Mouse (Mus musculus): ENCODE measurements at regions not wholly inside any gene's neighbourhood (a gene's known extent, or its start where the extent isn't known, plus 50 kb on each side); places are given as distances from the start of the nearest gene placed in this dataset.

- DNase-seq, result no peak
These were observed 49.9 kb upstream of the Fzd10 start for GRCm38 (mm10) chr5:128550736-128551135.

- no peak for DNase-seq
These were observed 50.8 kb upstream of the Fzd10 start for GRCm38 (mm10) chr5:128549811-128550210.

- DNase-seq, result no peak
These were observed 58.6 kb upstream of the Fzd10 start for GRCm38 (mm10) chr5:128542049-128542448.

- no peak for DNase-seq
These were observed 62.0 kb upstream of the Fzd10 start for GRCm38 (mm10) chr5:128538646-128539045.

GRCm38 (mm10) chr5:128537218-128537617, 63.4 kb upstream of the Fzd10 start:
- no peak for DNase-seq

- DNase-seq, result no peak
These were observed 64.3 kb upstream of the Fzd10 start for GRCm38 (mm10) chr5:128536393-128536792.

- peak; percentile 51 for DNase-seq
These were observed 73.4 kb upstream of the Fzd10 start for GRCm38 (mm10) chr5:128527241-128527640.

GRCm38 (mm10) chr5:128526432-128526831, 74.2 kb upstream of the Fzd10 start:
- DNase-seq, result no peak

GRCm38 (mm10) chr5:128524377-128525280, 76.0 kb upstream of the Fzd10 start:
- no peak for DNase-seq

- peak; percentile 53 for DNase-seq
These were observed 78.0 kb upstream of the Fzd10 start for GRCm38 (mm10) chr5:128522667-128523066.

- DNase-seq, result no peak
These were observed 83.3 kb upstream of the Fzd10 start for GRCm38 (mm10) chr5:128517336-128517735.

GRCm38 (mm10) chr5:128515343-128515742, 82.5 kb upstream of the Tmem132d start:
- no peak for DNase-seq

- DNase-seq, result no peak
These were observed 80.4 kb upstream of the Tmem132d start for GRCm38 (mm10) chr5:128513261-128513660.

- no peak for DNase-seq
These were observed 79.7 kb upstream of the Tmem132d start for GRCm38 (mm10) chr5:128512606-128513005.

GRCm38 (mm10) chr5:128504502-128504901, 71.6 kb upstream of the Tmem132d start:
- peak; percentile 68 for DNase-seq

- no peak for DNase-seq
These were observed 66.6 kb upstream of the Tmem132d start for GRCm38 (mm10) chr5:128499488-128499887.

GRCm38 (mm10) chr5:128499033-128499432, 66.2 kb upstream of the Tmem132d start:
- peak; percentile 83 for DNase-seq

GRCm38 (mm10) chr5:128492541-128492940, 59.7 kb upstream of the Tmem132d start:
- no peak for DNase-seq

- DNase-seq, result peak; percentile 63
These were observed 58.3 kb upstream of the Tmem132d start for GRCm38 (mm10) chr5:128491155-128491554.

- no peak for DNase-seq
These were observed 56.1 kb upstream of the Tmem132d start for GRCm38 (mm10) chr5:128488872-128489580.

GRCm38 (mm10) chr5:128487371-128487770, 54.5 kb upstream of the Tmem132d start:
- no peak for DNase-seq

GRCm38 (mm10) chr5:128484116-128484515, 51.2 kb upstream of the Tmem132d start:
- DNase-seq, result no peak

- no peak for DNase-seq
These were observed 50.5 kb upstream of the Tmem132d start for GRCm38 (mm10) chr5:128483441-128483810.

All from right cerebral cortex, postnatal 4 days (tissue).